Mouse (Mus musculus) ES-E14 (cell line): ENCODE data around the gene Got1.

Experiments
- CHD2 ChIP-seq: IDR thresholded peaks from 2 replicates; pipeline ENCODE4 v1.6.1; 2014; ENCODE audit warnings: mild to moderate bottlenecking, low read depth, low read length, inconsistent platforms
- HCFC1 ChIP-seq: IDR thresholded peaks from 2 replicates; pipeline ENCODE4 v1.6.1; 2012; ENCODE audit warnings: low read length, inconsistent platforms, borderline replicate concordance; ENCODE audit not compliant: insufficient read depth
- MAFK ChIP-seq: IDR thresholded peaks from 2 replicates; pipeline ENCODE4 v1.6.1; 2014; ENCODE audit warnings: mild to moderate bottlenecking, low read depth, low read length, inconsistent platforms; ENCODE audit not compliant: insufficient read depth
- ZC3H11A ChIP-seq: IDR thresholded peaks from 2 replicates; pipeline ENCODE4 v1.6.1; 2012; ENCODE audit warnings: low read depth, mild to moderate bottlenecking, inconsistent platforms, low read length, borderline replicate concordance
- ZNF384 ChIP-seq: IDR thresholded peaks from 2 replicates; pipeline ENCODE4 v1.6.1; 2012; ENCODE audit warnings: low read depth, low read length, inconsistent platforms

GRCm38 (mm10) chr19:43511621-43512620 lies 12.5 kb downstream of the Got1 start:
- TF ChIP-seq ZC3H11A, result no peak
- TF ChIP-seq MAFK, result no peak
- TF ChIP-seq HCFC1, result no peak
- TF ChIP-seq ZNF384, result no peak
- TF ChIP-seq CHD2, result no peak
